Mouse (Mus musculus) neural tube, embryonic 13.5 days (tissue): ENCODE data around the gene Nyap2. TPM values are rescaled to one million over a fixed set of nuclear protein-coding genes. Genes with fewer than 3 reads are reported as not detected.

Experiments
- ATAC-seq: fragments of 200-750 bp; cut with Nextera tagmentation; 2 replicates; pipeline ENCODE4 v1.8.0; 2017; ENCODE audit warnings: low read depth, mild to moderate bottlenecking, moderate TSS enrichment, moderate library complexity
- H3K27ac ChIP-seq: fragments of 300-500 bp; sonication (generic); replicated peaks from 2 replicates; pipeline ENCODE4 v1.5.1; 2015; ENCODE audit warnings: moderate library complexity, mild to moderate bottlenecking, inconsistent platforms
- H3K27me3 ChIP-seq: fragments of 300-500 bp; sonication (generic); 2 replicates; pipeline ENCODE4 v1.6.1; 2015; ENCODE audit warnings: mild to moderate bottlenecking, inconsistent platforms
- H3K36me3 ChIP-seq: fragments of 300-500 bp; sonication (generic); 2 replicates; pipeline ENCODE4 v1.6.1; 2015; ENCODE audit warnings: mild to moderate bottlenecking, inconsistent platforms
- H3K4me1 ChIP-seq: fragments of 300-500 bp; sonication (generic); replicated peaks from 2 replicates; pipeline ENCODE4 v1.6.1; 2015; ENCODE audit warnings: inconsistent platforms
- H3K4me2 ChIP-seq: fragments of 300-500 bp; sonication (generic); 2 replicates; pipeline ENCODE4 v1.6.1; 2015; ENCODE audit warnings: inconsistent platforms, mild to moderate bottlenecking, moderate library complexity
- H3K4me3 ChIP-seq: fragments of 300-500 bp; sonication (generic); 2 replicates; pipeline ENCODE4 v1.5.1; 2015; ENCODE audit warnings: mild to moderate bottlenecking, inconsistent platforms
- H3K9ac ChIP-seq: fragments of 300-500 bp; sonication (generic); 2 replicates; pipeline ENCODE4 v1.6.1; 2015; ENCODE audit warnings: moderate library complexity, mild to moderate bottlenecking, inconsistent platforms
- H3K9me3 ChIP-seq: fragments of 300-500 bp; sonication (generic); 2 replicates; pipeline ENCODE4 v1.6.1; 2016; ENCODE audit warnings: inconsistent platforms
- WGBS: fragments of 180-500 bp; shearing (Covaris S2); methylation state at CpG from one replicate; pipeline ENCODE4 v1.1.7; 2015; 5-methylcytosine and 5-hydroxymethylcytosine counted together
- polyA plus RNA-seq: library from polyadenylated mRNA; unstranded; fragments of >200 nt; fragmentation: Nextera tagmentation; extraction: Ambion mirVana; gene quantifications from 2 replicates; pipeline ENCODE4 v1.2.1, GENCODE M21; 2015

The Nyap2 gene
- polyA plus RNA-seq = 21.4 and 23.7 TPM in 2 replicates

- 23% methylated on average over 16 of the region's 16 CpGs for WGBS
- no peaks in the 10 kb centered on the region for H3K36me3 ChIP-seq
- H3K9me3 ChIP-seq = no peaks in the 10 kb centered on the region
- H3K27me3 ChIP-seq = no peaks in the 10 kb centered on the region
- peak within 1 kb of the TSS; percentile 43 for H3K4me3 ChIP-seq
- ATAC-seq = peak; percentile 89
- H3K27ac ChIP-seq = peak within 1 kb of the TSS; percentile 98
- H3K4me2 ChIP-seq = peak within 1 kb of the TSS; percentile 57
- peaks cover 9% of the 10 kb centered on the region; the same call in 1 of the 2 replicates for H3K4me1 ChIP-seq
- peak within 1 kb of the TSS; percentile 77 for H3K9ac ChIP-seq
Measured at GRCm38 (mm10) chr1:81076831-81077664, at the start of gene Nyap2. TSS of gene Nyap2 (plus strand) at chr1:81076950.

- 37% methylated on average over 5 of the region's 5 CpGs for WGBS
- ATAC-seq = no peak
- H3K4me2 ChIP-seq = no peak overlapping the region
Measured at GRCm38 (mm10) chr1:81042907-81043868, 33.6 kb upstream of the Nyap2 start.

GRCm38 (mm10) chr1:81058340-81058739, 18.4 kb upstream of the Nyap2 start:
- ATAC-seq = peak; percentile 47; the same call in 1 of the 2 replicates
- H3K36me3 ChIP-seq = no peaks in the 10 kb centered on the region
- H3K4me1 ChIP-seq = 0 out of 2 replicates have a peak, but pooled peaks cover 3% of the 10 kb centered on the region
- no peak overlapping the region for H3K9ac ChIP-seq
- H3K27me3 ChIP-seq = no peaks in the 10 kb centered on the region
- no peak overlapping the region for H3K4me2 ChIP-seq
- H3K27ac ChIP-seq = no peak overlapping the region
- H3K4me3 ChIP-seq = no peak overlapping the region
- no peaks in the 10 kb centered on the region for H3K9me3 ChIP-seq
- 50% methylated on average over 5 of the region's 5 CpGs for WGBS

More at GRCm38 (mm10) chr1:81042907-81043868, 33.6 kb upstream of the Nyap2 start:
- Histone ChIP-seq H3K27me3 (no peaks in the 10 kb centered on the region), H3K4me3 (no peak overlapping the region), H3K27ac (no peak overlapping the region), H3K9ac (no peak overlapping the region), H3K4me1 (no peaks in the 10 kb centered on the region; the same call in 1 of the 2 replicates), H3K9me3 (no peaks in the 10 kb centered on the region), H3K36me3 (no peaks in the 10 kb centered on the region)

GRCm38 (mm10) chr1:81058835-81059234, 17.9 kb upstream of the Nyap2 start:
- H3K36me3 ChIP-seq = no peaks in the 10 kb centered on the region
- no peak overlapping the region for H3K4me3 ChIP-seq
- H3K4me1 ChIP-seq = 0 out of 2 replicates have a peak, but pooled peaks cover 3% of the 10 kb centered on the region
- no peak overlapping the region for H3K27ac ChIP-seq
- H3K27me3 ChIP-seq = no peaks in the 10 kb centered on the region
- no peak overlapping the region for H3K9ac ChIP-seq
- no peak overlapping the region for H3K4me2 ChIP-seq
- 85% methylated on average over 2 of the region's 2 CpGs for WGBS
- ATAC-seq = no peak
- H3K9me3 ChIP-seq = no peaks in the 10 kb centered on the region

GRCm38 (mm10) chr1:81062811-81063210, 13.9 kb upstream of the Nyap2 start:
- no peak overlapping the region for H3K4me3 ChIP-seq
- 82% methylated on average over 2 of the region's 2 CpGs for WGBS
- no peak for ATAC-seq
- H3K4me1 ChIP-seq = 0 out of 2 replicates have a peak, but pooled peaks cover 3% of the 10 kb centered on the region
- H3K4me2 ChIP-seq = no peak overlapping the region
- H3K27ac ChIP-seq = no peak overlapping the region
- no peaks in the 10 kb centered on the region for H3K36me3 ChIP-seq
- no peak overlapping the region for H3K9ac ChIP-seq
- no peaks in the 10 kb centered on the region for H3K9me3 ChIP-seq
- no peaks in the 10 kb centered on the region for H3K27me3 ChIP-seq

- H3K9ac ChIP-seq = no peak overlapping the region; the same call in 1 of the 2 replicates
- ATAC-seq = peak; percentile 95
- no peaks in the 10 kb centered on the region for H3K27me3 ChIP-seq
- H3K4me3 ChIP-seq = peak overlapping the region; percentile 43
- WGBS = 27% methylated on average over 9 of the region's 9 CpGs
- H3K36me3 ChIP-seq = no peaks in the 10 kb centered on the region
- peak overlapping the region; percentile 57 for H3K4me2 ChIP-seq
- H3K9me3 ChIP-seq = no peaks in the 10 kb centered on the region
- peaks cover 9% of the 10 kb centered on the region; the same call in 1 of the 2 replicates for H3K4me1 ChIP-seq
- H3K27ac ChIP-seq = peak overlapping the region; percentile 98
Measured at GRCm38 (mm10) chr1:81076259-81076658, 491 bp upstream of the Nyap2 start.

- no peak for ATAC-seq
- 48% methylated on average over 9 of the region's 9 CpGs for WGBS
Measured at GRCm38 (mm10) chr1:81077665-81078314, 1.0 kb downstream of the Nyap2 start.

GRCm38 (mm10) chr1:81087485-81087884, 10.7 kb downstream of the Nyap2 start:
- no peak overlapping the region for H3K4me2 ChIP-seq
- H3K27me3 ChIP-seq = no peaks in the 10 kb centered on the region
- 82% methylated on average over 5 of the region's 5 CpGs for WGBS
- no peaks in the 10 kb centered on the region for H3K36me3 ChIP-seq
- H3K9me3 ChIP-seq = no peaks in the 10 kb centered on the region
- no peak overlapping the region for H3K4me3 ChIP-seq
- H3K27ac ChIP-seq = no peak overlapping the region
- no peak for ATAC-seq
- peaks cover 7% of the 10 kb centered on the region; the same call in 1 of the 2 replicates for H3K4me1 ChIP-seq
- no peak overlapping the region for H3K9ac ChIP-seq

More at GRCm38 (mm10) chr1:81077665-81078314, 1.0 kb downstream of the Nyap2 start:
- Histone ChIP-seq H3K4me3 (peak overlapping the region; percentile 43), H3K36me3 (no peaks in the 10 kb centered on the region), H3K27ac (peak overlapping the region; percentile 98), H3K9ac (peak overlapping the region; percentile 77), H3K27me3 (no peaks in the 10 kb centered on the region), H3K4me2 (peak overlapping the region; percentile 57), H3K9me3 (no peaks in the 10 kb centered on the region), H3K4me1 (peaks cover 9% of the 10 kb centered on the region; the same call in 1 of the 2 replicates)

GRCm38 (mm10) chr1:81090400-81090799, 13.7 kb downstream of the Nyap2 start:
- ATAC-seq = no peak
- peaks cover 7% of the 10 kb centered on the region; the same call in 1 of the 2 replicates for H3K4me1 ChIP-seq
- H3K36me3 ChIP-seq = no peaks in the 10 kb centered on the region
- no peaks in the 10 kb centered on the region for H3K9me3 ChIP-seq
- H3K27me3 ChIP-seq = no peaks in the 10 kb centered on the region
- H3K27ac ChIP-seq = no peak overlapping the region
- H3K9ac ChIP-seq = no peak overlapping the region
- WGBS = 93% methylated on average over 1 of the region's 1 CpGs
- no peak overlapping the region for H3K4me2 ChIP-seq
- H3K4me3 ChIP-seq = no peak overlapping the region

GRCm38 (mm10) chr1:81090979-81091378, 14.2 kb downstream of the Nyap2 start:
- no peaks in the 10 kb centered on the region for H3K36me3 ChIP-seq
- no peaks in the 10 kb centered on the region for H3K27me3 ChIP-seq
- 82% methylated on average over 3 of the region's 3 CpGs for WGBS
- no peak overlapping the region for H3K9ac ChIP-seq
- no peaks in the 10 kb centered on the region for H3K9me3 ChIP-seq
- H3K4me1 ChIP-seq = peaks cover 9% of the 10 kb centered on the region; the same call in 1 of the 2 replicates
- no peak overlapping the region for H3K4me3 ChIP-seq
- no peak overlapping the region for H3K27ac ChIP-seq
- H3K4me2 ChIP-seq = no peak overlapping the region
- ATAC-seq = no peak

GRCm38 (mm10) chr1:81092056-81092455, 15.3 kb downstream of the Nyap2 start:
- Histone ChIP-seq H3K27ac (no peak overlapping the region), H3K27me3 (no peaks in the 10 kb centered on the region), H3K36me3 (no peaks in the 10 kb centered on the region), H3K9ac (no peak overlapping the region), H3K4me3 (no peak overlapping the region), H3K4me1 (peaks cover 10% of the 10 kb centered on the region; the same call in 1 of the 2 replicates), H3K9me3 (no peaks in the 10 kb centered on the region), H3K4me2 (no peak overlapping the region)
- ATAC-seq = no peak
- 68% methylated on average over 2 of the region's 2 CpGs for WGBS
